Mouse (Mus musculus): Measurements from ENCODE around the gene Akip1. TPM values are rescaled to one million over a fixed set of nuclear protein-coding genes. Genes with fewer than 3 reads are reported as not detected.

Akip1 gene
- total and polyA plus RNA-seq, 2 experiments from 2014 or later, result 15.5 to 17.5 TPM

- Histone ChIP-seq H3K27me3 (ENCODE audit: insufficient read depth, low read length) (no peaks in the 10 kb centered on the region), H3K9me3 (ENCODE audit: low read length) (no peaks in the 10 kb centered on the region), H3K4me1 (ENCODE audit: insufficient read depth) (no peaks in the 10 kb centered on the region), H3K4me2 (ENCODE audit: low read depth) (no peak within 1 kb of the TSS), H3K9ac (no peak within 1 kb of the TSS), H3K27ac (ENCODE audit: low read depth, low read length) (no peak within 1 kb of the TSS), H3K4me3 (ENCODE audit: low read depth, low read length) (no peak within 1 kb of the TSS), H3K36me3 (ENCODE audit: insufficient read depth) (no peaks in the 10 kb centered on the region)
- ATAC-seq, result no peak
- TF ChIP-seq CTCF (IDR thresholded peaks at IDR 0.05; ENCODE audit: low read depth), result no peak
- WGBS, result 91% methylated on average over 5 of the region's 5 CpGs
- no peak for DNase-seq
These were observed 20.2 kb downstream of the Akip1 start, which contains the start of gene BC051019 for GRCm38 (mm10) chr7:109723697-109724096. Gene BC051019, minus strand, starts transcription at chr7:109723850.

GRCm38 (mm10) chr7:109731626-109732025 is 28.1 kb downstream of the Akip1 start, which contains the start of gene Ascl3:
Gene Ascl3, minus strand, starts transcription at chr7:109731726.
- Histone ChIP-seq H3K4me3 (ENCODE audit: low read depth, low read length) (no peak within 1 kb of the TSS), H3K27me3 (ENCODE audit: insufficient read depth, low read length) (no peaks in the 10 kb centered on the region), H3K4me2 (ENCODE audit: low read depth) (no peak within 1 kb of the TSS), H3K9ac (no peak within 1 kb of the TSS), H3K4me1 (ENCODE audit: insufficient read depth) (no peaks in the 10 kb centered on the region), H3K36me3 (ENCODE audit: insufficient read depth) (peaks cover 19% of the 10 kb centered on the region), H3K27ac (ENCODE audit: low read depth, low read length) (no peak within 1 kb of the TSS), H3K9me3 (ENCODE audit: low read length) (no peaks in the 10 kb centered on the region)
- no peak for TF ChIP-seq CTCF (IDR thresholded peaks at IDR 0.05; ENCODE audit: low read depth)
- WGBS, result 86% methylated on average over 5 of the region's 5 CpGs
- DNase-seq (no peak), ATAC-seq (no peak)

- no peaks in the 10 kb centered on the region for H3K4me1 ChIP-seq (ENCODE audit: insufficient read depth)
- H3K9ac ChIP-seq, result no peak overlapping the region
- H3K9me3 ChIP-seq (ENCODE audit: low read length), result no peaks in the 10 kb centered on the region
- ATAC-seq (no peak), DNase-seq (no peak)
- no peak overlapping the region for H3K4me2 ChIP-seq (ENCODE audit: low read depth)
- WGBS, result 90% methylated on average over 4 of the region's 4 CpGs
- peaks cover 45% of the 10 kb centered on the region for H3K36me3 ChIP-seq (ENCODE audit: insufficient read depth)
- no peak overlapping the region for H3K27ac ChIP-seq (ENCODE audit: low read depth, low read length)
- H3K4me3 ChIP-seq (ENCODE audit: low read depth, low read length), result no peak overlapping the region
- H3K27me3 ChIP-seq (ENCODE audit: insufficient read depth, low read length), result no peaks in the 10 kb centered on the region
- no peak for TF ChIP-seq CTCF (IDR thresholded peaks at IDR 0.05; ENCODE audit: low read depth)
These were observed 31.3 kb downstream of the Akip1 start for GRCm38 (mm10) chr7:109734806-109735205.

GRCm38 (mm10) chr7:109739822-109740370 is 36.4 kb downstream of the Akip1 start:
- no peak for DNase-seq
- no peaks in the 10 kb centered on the region for H3K9me3 ChIP-seq (ENCODE audit: low read length)
- WGBS, result 92% methylated on average over 5 of the region's 5 CpGs
- H3K4me1 ChIP-seq (ENCODE audit: insufficient read depth), result no peaks in the 10 kb centered on the region
- H3K4me3 ChIP-seq (ENCODE audit: low read depth, low read length), result no peak overlapping the region
- H3K27me3 ChIP-seq (ENCODE audit: insufficient read depth, low read length), result no peaks in the 10 kb centered on the region
- ATAC-seq, result no peak
- no peak overlapping the region for H3K9ac ChIP-seq
- H3K36me3 ChIP-seq (ENCODE audit: insufficient read depth), result peaks cover 78% of the 10 kb centered on the region
- H3K27ac ChIP-seq (ENCODE audit: low read depth, low read length), result no peak overlapping the region
- H3K4me2 ChIP-seq (ENCODE audit: low read depth), result no peak overlapping the region
- TF ChIP-seq CTCF (IDR thresholded peaks at IDR 0.05; ENCODE audit: low read depth), result no peak

DNA sequence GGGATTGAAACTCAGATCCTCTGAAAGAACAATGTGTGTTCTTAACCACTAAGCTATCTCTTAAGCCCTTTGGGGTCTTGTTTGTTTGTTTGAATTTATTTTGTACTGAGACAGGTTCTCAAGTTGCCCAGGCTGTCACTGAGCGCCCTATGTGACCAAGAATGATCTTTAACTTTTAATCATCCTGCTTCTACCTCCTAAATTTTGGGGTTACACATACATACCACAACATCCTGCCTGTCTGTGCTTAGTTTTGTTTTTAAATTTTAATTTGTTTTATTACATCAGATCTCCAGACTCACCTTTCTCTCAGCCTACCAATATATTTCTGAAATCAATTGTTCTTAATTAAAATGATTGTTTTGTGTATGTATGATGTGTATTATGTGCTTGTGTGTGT is 37.6 kb downstream of the Akip1 start:
- H3K9ac ChIP-seq, result no peak overlapping the region
- H3K36me3 ChIP-seq (ENCODE audit: insufficient read depth), result peaks cover 76% of the 10 kb centered on the region
- 89% methylated on average over 1 of the region's 1 CpGs for WGBS
- no peak for TF ChIP-seq CTCF (IDR thresholded peaks at IDR 0.05; ENCODE audit: low read depth)
- ATAC-seq, result no peak
- no peaks in the 10 kb centered on the region for H3K9me3 ChIP-seq (ENCODE audit: low read length)
- DNase-seq, result no peak
- no peaks in the 10 kb centered on the region for H3K27me3 ChIP-seq (ENCODE audit: insufficient read depth, low read length)
- no peak overlapping the region for H3K27ac ChIP-seq (ENCODE audit: low read depth, low read length)
- H3K4me2 ChIP-seq (ENCODE audit: low read depth), result no peak overlapping the region
- H3K4me3 ChIP-seq (ENCODE audit: low read depth, low read length), result no peak overlapping the region
- H3K4me1 ChIP-seq (ENCODE audit: insufficient read depth), result no peaks in the 10 kb centered on the region

DNA sequence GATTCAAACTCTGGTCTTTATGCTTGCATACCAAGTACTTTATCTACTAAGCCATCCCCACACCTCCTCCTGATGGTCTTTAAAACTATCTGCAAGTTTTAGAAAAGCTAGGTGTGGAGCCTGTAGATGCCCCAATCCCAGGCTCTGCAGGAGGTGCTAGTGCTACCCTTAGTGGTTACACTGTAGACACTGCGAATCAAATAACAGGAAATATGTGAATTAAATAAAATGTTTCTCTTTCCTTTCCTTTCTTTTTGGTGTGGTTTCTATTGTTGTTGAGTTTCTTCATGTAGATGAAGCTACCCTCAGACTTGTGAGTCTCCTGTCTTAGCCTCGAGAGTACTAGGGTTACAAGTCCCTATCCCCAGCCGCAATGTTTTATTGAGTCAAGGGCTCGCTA is 38.2 kb downstream of the Akip1 start:
- Histone ChIP-seq H3K4me2 (ENCODE audit: low read depth) (no peak overlapping the region), H3K9me3 (ENCODE audit: low read length) (no peaks in the 10 kb centered on the region), H3K27ac (ENCODE audit: low read depth, low read length) (no peak overlapping the region), H3K27me3 (ENCODE audit: insufficient read depth, low read length) (no peaks in the 10 kb centered on the region), H3K4me3 (ENCODE audit: low read depth, low read length) (no peak overlapping the region), H3K4me1 (ENCODE audit: insufficient read depth) (no peaks in the 10 kb centered on the region), H3K9ac (no peak overlapping the region), H3K36me3 (ENCODE audit: insufficient read depth) (peaks cover 75% of the 10 kb centered on the region)
- no peak for TF ChIP-seq CTCF (IDR thresholded peaks at IDR 0.05; ENCODE audit: low read depth)
- WGBS, result 89% methylated on average over 4 of the region's 4 CpGs
- ATAC-seq (no peak), DNase-seq (no peak)

DNA sequence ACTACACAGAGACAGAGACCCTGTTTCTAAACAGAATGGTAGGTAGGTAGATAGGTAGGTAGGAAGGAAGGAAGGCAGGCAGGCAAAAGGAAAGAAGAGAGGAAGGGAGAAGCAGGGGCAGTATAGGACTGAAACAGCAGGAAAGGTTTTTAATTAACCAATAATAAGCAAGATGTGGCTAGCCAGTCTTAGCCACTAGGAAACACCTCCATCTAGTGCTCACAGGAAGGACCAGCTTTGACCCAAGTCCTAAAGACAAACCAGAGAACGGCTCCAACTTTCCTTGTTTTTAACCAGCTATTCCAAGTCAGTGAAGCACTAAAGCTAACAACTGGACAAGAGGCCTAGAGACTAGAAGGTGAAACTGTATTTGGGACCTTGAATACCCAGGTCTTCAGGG is 44.3 kb downstream of the Akip1 start:
- 46% methylated on average over 1 of the region's 1 CpGs for WGBS
- Histone ChIP-seq H3K9me3 (ENCODE audit: low read length) (no peaks in the 10 kb centered on the region), H3K27ac (ENCODE audit: low read depth, low read length) (no peak overlapping the region), H3K4me1 (ENCODE audit: insufficient read depth) (no peaks in the 10 kb centered on the region), H3K9ac (no peak overlapping the region), H3K4me3 (ENCODE audit: low read depth, low read length) (no peak overlapping the region), H3K36me3 (ENCODE audit: insufficient read depth) (peaks cover 40% of the 10 kb centered on the region), H3K27me3 (ENCODE audit: insufficient read depth, low read length) (no peaks in the 10 kb centered on the region), H3K4me2 (ENCODE audit: low read depth) (no peak overlapping the region)
- TF ChIP-seq CTCF (IDR thresholded peaks at IDR 0.05; ENCODE audit: low read depth), result peak; percentile 39
- DNase-seq (no peak), ATAC-seq (no peak)

Data from forebrain, postnatal 0 days (tissue).